ENCODE assay signal across 11 mouse cellular contexts in genomic region chr15:89496841-89497240, GRCm38 (mm10). TPM values are rescaled to one million over a fixed set of nuclear protein-coding genes. Genes with fewer than 3 reads are reported as not detected.
DNase-seq lines count a peak whose midpoint lies in the region; ATAC-seq and TF ChIP-seq lines count a peak whose summit lies in the region.
"Had no signal": no experiment of that assay in that cellular context is flagged by ENCODE, and none has a peak within 500 bp of the region (broad histone marks: within the 10 kb centered on the region; RNA-seq: fewer than 3 reads in every experiment).

No protein-coding gene starts in this region.

- no peak overlapping the region for H3K9ac ChIP-seq in heart, embryonic 13.5 days
- no peak overlapping the region for H3K9ac ChIP-seq in kidney, postnatal 0 days (ENCODE audit: low read depth, low read length)
- H3K9ac ChIP-seq in midbrain, embryonic 16.5 days (ENCODE audit: low read depth, low read length), result no peak overlapping the region
- H3K9ac ChIP-seq in heart, postnatal 0 days (replicated peaks; ENCODE audit: low read depth, low read length), result no peak overlapping the region
- H3K9ac ChIP-seq: hindbrain, embryonic 15.5 days; liver, embryonic 13.5 days had no signal

- ATAC-seq in heart, embryonic 13.5 days (ENCODE audit: extremely low read depth, insufficient number of reproducible peaks, low FRiP score, low TSS enrichment), result no peak
- ATAC-seq in kidney, postnatal 0 days (replicated peaks; ENCODE audit: low FRiP score, low read depth), result no peak
- no peak for ATAC-seq in midbrain, embryonic 16.5 days
- no peak for ATAC-seq in heart, postnatal 0 days (ENCODE audit: insufficient read depth, low read depth)

- H3K27ac ChIP-seq in heart, embryonic 13.5 days (replicated peaks), result peak overlapping the region; percentile 63
- H3K27ac ChIP-seq in kidney, postnatal 0 days, result peak overlapping the region; percentile 57
- 0 out of 2 replicates have a peak overlapping the region, but pooled peaks have one; percentile 33 for H3K27ac ChIP-seq in midbrain, embryonic 10.5 days (replicated peaks)
- no peak overlapping the region for H3K27ac ChIP-seq in midbrain, embryonic 16.5 days (ENCODE audit: low read length)
- H3K27ac ChIP-seq in heart, postnatal 0 days (ENCODE audit: low read depth), result peak overlapping the region; percentile 79
- H3K27ac ChIP-seq: hindbrain, embryonic 15.5 days; liver, embryonic 13.5 days had no signal

- WGBS in heart, embryonic 13.5 days, result 33% methylated on average over 2 of the region's 2 CpGs
- 34% methylated on average over 2 of the region's 2 CpGs for WGBS in kidney, postnatal 0 days
- 25% methylated on average over 2 of the region's 2 CpGs for WGBS in midbrain, embryonic 10.5 days
- 29% methylated on average over 2 of the region's 2 CpGs for WGBS in midbrain, embryonic 16.5 days
- WGBS in heart, postnatal 0 days, result 61% methylated on average over 2 of the region's 2 CpGs

- DNase-seq in heart, postnatal 10 days, result no peak
- DNase-seq in kidney, postnatal 0 days (ENCODE audit: low spot score), result no peak
- DNase-seq in kidney, adult 8-10 months, result no peak
- DNase-seq in midbrain, embryonic 10.5 days (ENCODE audit: low spot score), result no peak
- DNase-seq in heart, postnatal 0 days (ENCODE audit: low spot score), result no peak
- DNase-seq: liver, embryonic 13.5 days had no signal

- TF ChIP-seq EP300 in heart, postnatal 0 days (IDR thresholded peaks at IDR 0.05; ENCODE audit: low read depth), result no peak

- H3K36me3 ChIP-seq in heart, embryonic 13.5 days, result peaks cover 5% of the 10 kb centered on the region; the same call in 1 of the 2 replicates
- H3K36me3 ChIP-seq in kidney, postnatal 0 days (ENCODE audit: insufficient read depth, low read length), result no peaks in the 10 kb centered on the region
- H3K36me3 ChIP-seq in midbrain, embryonic 10.5 days, result no peaks in the 10 kb centered on the region
- no peaks in the 10 kb centered on the region for H3K36me3 ChIP-seq in midbrain, embryonic 16.5 days (ENCODE audit: control insufficient read depth, insufficient read depth, low read length)
- H3K36me3 ChIP-seq in heart, postnatal 0 days (replicated peaks; ENCODE audit: control insufficient read depth, insufficient read depth, low read length), result no peaks in the 10 kb centered on the region
- H3K36me3 ChIP-seq: G1E; hindbrain, embryonic 15.5 days; liver, embryonic 13.5 days had no signal

- H3K9me3 ChIP-seq in heart, embryonic 13.5 days, result 0 out of 2 replicates have a peak, but pooled peaks cover 3% of the 10 kb centered on the region
- no peaks in the 10 kb centered on the region for H3K9me3 ChIP-seq in kidney, postnatal 0 days (replicated peaks; ENCODE audit: low read length)
- H3K9me3 ChIP-seq in midbrain, embryonic 10.5 days (replicated peaks), result no peaks in the 10 kb centered on the region
- H3K9me3 ChIP-seq in midbrain, embryonic 16.5 days (replicated peaks; ENCODE audit: control insufficient read depth, low read length, poor library complexity, severe bottlenecking), result no peaks in the 10 kb centered on the region
- peaks cover 4% of the 10 kb centered on the region; the same call in 1 of the 2 replicates for H3K9me3 ChIP-seq in heart, postnatal 0 days (replicated peaks; ENCODE audit: control insufficient read depth, low read length)
- H3K9me3 ChIP-seq: hindbrain, embryonic 15.5 days; liver, embryonic 13.5 days had no signal

- intact Hi-C loops in heart, postnatal 10 days (cut with DNase I), result loop anchor here (1.0 kb wide), 1 partner anchor 17 kb away; no protein-coding TSS in a partner anchor

- peaks cover 55% of the 10 kb centered on the region for H3K27me3 ChIP-seq in heart, embryonic 13.5 days (replicated peaks)
- peaks cover 6% of the 10 kb centered on the region; the same call in 1 of the 2 replicates for H3K27me3 ChIP-seq in kidney, postnatal 0 days (ENCODE audit: insufficient read depth, low read length)
- peaks cover 50% of the 10 kb centered on the region for H3K27me3 ChIP-seq in midbrain, embryonic 10.5 days (ENCODE audit: low read depth, poor library complexity, severe bottlenecking)
- no peaks in the 10 kb centered on the region for H3K27me3 ChIP-seq in midbrain, embryonic 16.5 days (ENCODE audit: control insufficient read depth, insufficient read depth, low read depth, low read length)
- peaks cover 52% of the 10 kb centered on the region for H3K27me3 ChIP-seq in heart, postnatal 0 days (ENCODE audit: control insufficient read depth, insufficient read depth, low read length)

- no peak for TF ChIP-seq CTCF in kidney, postnatal 0 days (IDR thresholded peaks at IDR 0.05; ENCODE audit: low read depth)
- TF ChIP-seq CTCF in heart, postnatal 0 days (IDR thresholded peaks at IDR 0.05; ENCODE audit: low read depth), result no peak

- H3K4me1 ChIP-seq in heart, embryonic 13.5 days, result peaks cover 26% of the 10 kb centered on the region
- H3K4me1 ChIP-seq in kidney, postnatal 0 days (replicated peaks; ENCODE audit: insufficient read depth, low read length), result no peaks in the 10 kb centered on the region; the same call in 1 of the 2 replicates
- H3K4me1 ChIP-seq in midbrain, embryonic 10.5 days, result peaks cover 48% of the 10 kb centered on the region
- peaks cover 14% of the 10 kb centered on the region for H3K4me1 ChIP-seq in midbrain, embryonic 16.5 days (ENCODE audit: control insufficient read depth, insufficient read depth, low read length)
- no peaks in the 10 kb centered on the region; the same call in 1 of the 2 replicates for H3K4me1 ChIP-seq in heart, postnatal 0 days (ENCODE audit: control insufficient read depth, insufficient read depth)

- H3K4me2 ChIP-seq in heart, embryonic 13.5 days, result no peak overlapping the region
- no peak overlapping the region for H3K4me2 ChIP-seq in kidney, postnatal 0 days (ENCODE audit: low read length)
- H3K4me2 ChIP-seq in midbrain, embryonic 16.5 days (ENCODE audit: low read length), result no peak overlapping the region
- H3K4me2 ChIP-seq in heart, postnatal 0 days (ENCODE audit: low read depth, low read length), result no peak overlapping the region
- H3K4me2 ChIP-seq: hindbrain, embryonic 15.5 days; liver, embryonic 13.5 days had no signal

- no peak overlapping the region for H3K4me3 ChIP-seq in heart, embryonic 13.5 days
- no peak overlapping the region for H3K4me3 ChIP-seq in kidney, postnatal 0 days (replicated peaks; ENCODE audit: low read depth, low read length)
- H3K4me3 ChIP-seq in midbrain, embryonic 10.5 days, result no peak overlapping the region
- H3K4me3 ChIP-seq in midbrain, embryonic 16.5 days (ENCODE audit: low read depth, low read length), result no peak overlapping the region
- no peak overlapping the region for H3K4me3 ChIP-seq in heart, postnatal 0 days (ENCODE audit: low read depth, low read length)
- H3K4me3 ChIP-seq: hindbrain, embryonic 15.5 days; liver, embryonic 13.5 days had no signal

RNA-seq across cellular contexts. Expression of gene Shank3, which starts 2.6 kb away (rescaled TPM):
- 1.7 and 2.0 TPM in 2 replicates for polyA plus RNA-seq in heart, embryonic 13.5 days (2015; fragmentation: Nextera tagmentation; extraction: Ambion mirVana)
- total RNA-seq in heart, postnatal 10 days (2021), result 10 to 100 TPM; 82.6 to 86.1 TPM
- polyA plus RNA-seq in kidney, postnatal 0 days (2015; fragmentation: Nextera tagmentation; extraction: Ambion mirVana), result 1.0 and 1.2 TPM in 2 replicates
- polyA plus RNA-seq in midbrain, embryonic 10.5 days (2016; fragmentation: Nextera tagmentation; extraction: Ambion mirVana), result 2.1 and 2.6 TPM in 2 replicates
- 12.0 and 16.7 TPM in 2 replicates for polyA plus RNA-seq in midbrain, embryonic 16.5 days (2015; fragmentation: Nextera tagmentation; extraction: Ambion mirVana)
- 17.1 and 26.5 TPM in 2 replicates for total RNA-seq in heart, postnatal 0 days (2014; rRNA removed; ENCODE audit: low replicate concordance)
- 0.81 and 1.1 TPM in 2 replicates for polyA plus RNA-seq in heart, postnatal 0 days (2015; fragmentation: Nextera tagmentation; extraction: Ambion mirVana)

RNA-seq across cellular contexts. Expression of gene Arsa, which starts 19.6 kb away (rescaled TPM):
- 15.1 and 15.3 TPM in 2 replicates for polyA plus RNA-seq in heart, embryonic 13.5 days (2015; fragmentation: Nextera tagmentation; extraction: Ambion mirVana)
- total RNA-seq in heart, postnatal 10 days (2021), result 10 to 100 TPM; 18.1 to 18.4 TPM
- 13.0 and 13.9 TPM in 2 replicates for polyA plus RNA-seq in kidney, postnatal 0 days (2015; fragmentation: Nextera tagmentation; extraction: Ambion mirVana)
- polyA plus RNA-seq in midbrain, embryonic 10.5 days (2016; fragmentation: Nextera tagmentation; extraction: Ambion mirVana), result 13.5 and 14.0 TPM in 2 replicates
- polyA plus RNA-seq in midbrain, embryonic 16.5 days (2015; fragmentation: Nextera tagmentation; extraction: Ambion mirVana), result 32.6 and 37.6 TPM in 2 replicates
- total RNA-seq in heart, postnatal 0 days (2014; rRNA removed; ENCODE audit: low replicate concordance), result 14.1 and 17.6 TPM in 2 replicates
- polyA plus RNA-seq in heart, postnatal 0 days (2015; fragmentation: Nextera tagmentation; extraction: Ambion mirVana), result 10.4 and 12.7 TPM in 2 replicates

RNA-seq across cellular contexts. Expression of gene Mapk8ip2, which starts 43.1 kb away (rescaled TPM):
- 0.27 and 0.45 TPM in 2 replicates for polyA plus RNA-seq in heart, embryonic 13.5 days (2015; fragmentation: Nextera tagmentation; extraction: Ambion mirVana)
- total RNA-seq in heart, postnatal 10 days (2021), result under 1 TPM; 0.05 to 0.12 TPM
- polyA plus RNA-seq in kidney, postnatal 0 days (2015; fragmentation: Nextera tagmentation; extraction: Ambion mirVana), result 0.34 and 0.55 TPM in 2 replicates
- polyA plus RNA-seq in midbrain, embryonic 10.5 days (2016; fragmentation: Nextera tagmentation; extraction: Ambion mirVana), result 26.4 and 38.3 TPM in 2 replicates
- polyA plus RNA-seq in midbrain, embryonic 16.5 days (2015; fragmentation: Nextera tagmentation; extraction: Ambion mirVana), result 84.4 and 86.4 TPM in 2 replicates
- 0.84 TPM in 1 of 2 replicates, not detected in the other for total RNA-seq in heart, postnatal 0 days (2014; rRNA removed; ENCODE audit: low replicate concordance)
- 0.15 and 0.23 TPM in 2 replicates for polyA plus RNA-seq in heart, postnatal 0 days (2015; fragmentation: Nextera tagmentation; extraction: Ambion mirVana)
- total RNA-seq: megakaryocyte-erythroid progenitor cell, adult 5-6 weeks had no signal
- polyA plus RNA-seq: G1E had no signal

Comparison
In these comparisons a context has a peak if more than half of its experiments do, and no peak if none do; other contexts are left out.
1. RNA of gene Mapk8ip2, which starts 43.1 kb away (polyA plus RNA-seq): 84.4 to 86.4 TPM in midbrain, embryonic 16.5 days and 26.4 to 38.3 TPM in midbrain, embryonic 10.5 days; 0.27 to 0.45 TPM in heart, embryonic 13.5 days, 0.34 to 0.55 TPM in kidney, postnatal 0 days and 0.15 to 0.23 TPM in heart, postnatal 0 days; every median in the first group is over 10 times any median in the second.